Mouse (Mus musculus) layer of hippocampus, adult 6 months (tissue): ENCODE measurements around the gene Bax. TPM values are rescaled to one million over a fixed set of nuclear protein-coding genes. Genes with fewer than 3 reads are reported as not detected.

Experiments used
- long read RNA-seq, 2 experiments: library from polyadenylated mRNA; unstranded; transcript quantifications; one replicate each; pipeline ENCODE4 v2.0.0; 2019 to 2020
- microRNA-seq: library from miRNA; unstranded; fragments of <30 nt; microRNA quantifications from one replicate; pipeline ENCODE4 v1.2.0, GENCODE M21; 2020
- polyA plus RNA-seq: library from polyadenylated mRNA; unstranded; fragments of <200 nt; fragmentation: Nextera tagmentation; gene quantifications from 2 replicates; pipeline ENCODE4 v1.2.3, GENCODE M21; 2021

Gene Bax
- 86.7 and 94.4 TPM in 2 replicates for polyA plus RNA-seq
- long read RNA-seq, experiment 1, transcript Bax-203 (5 exons, 1,100 nt) = minor isoform, 5 of 53 reads
- long read RNA-seq, experiment 1, transcript Bax-201 (6 exons, 867 nt) = major isoform, 40 of 53 reads
- long read RNA-seq, experiment 1, partial matches to known transcripts = 1 of 53 reads
- long read RNA-seq, experiment 1, other reads (novel, unspliced or antisense) = 5 of 53 reads
- long read RNA-seq, experiment 2, transcript Bax-201 (6 exons, 867 nt) = minor isoform, 14 of 38 reads
- long read RNA-seq, experiment 2, transcript Bax-203 (5 exons, 1,100 nt) = major isoform, 18 of 38 reads
- long read RNA-seq, experiment 2, partial matches to known transcripts = 3 of 38 reads
- long read RNA-seq, experiment 2, other reads (novel, unspliced or antisense) = 3 of 38 reads

GRCm38 (mm10) chr7:45466283-45467089 is at the start of gene Bax:
Gene Bax (minus strand): TSS chr7:45466898.

GRCm38 (mm10) chr7:45509912-45510787 is 43.5 kb upstream of the Bax start, which contains the start of gene Nucb1:
Gene Nucb1 (minus strand): TSS chr7:45510406.

GRCm38 (mm10) chr7:45488293-45489204 is 21.9 kb upstream of the Bax start, which contains the start of gene Dhdh:
Gene Dhdh (minus strand): TSS chr7:45488805.

GRCm38 (mm10) chr7:45486761-45487415 is 20.2 kb upstream of the Bax start, which contains the start of gene Gm45808:
Gene Gm45808 (minus strand): TSS chr7:45486811.

GRCm38 (mm10) chr7:45481374-45481927 is 14.8 kb upstream of the Bax start, which contains the start of gene Tulp2:
Gene Tulp2 (plus strand): TSS chr7:45481877.

GRCm38 (mm10) chr7:45459564-45460140 is 7.0 kb downstream of the Bax start, which contains the start of gene Ftl1:
Gene Ftl1 (minus strand): TSS chr7:45459884.

GRCm38 (mm10) chr7:45437521-45438276 is 29.0 kb downstream of the Bax start, which contains the start of gene Ruvbl2:
Gene Ruvbl2 (minus strand): TSS chr7:45438096.

GRCm38 (mm10) chr7:45434203-45435015 is 32.3 kb downstream of the Bax start, which contains the start of gene Gys1:
Gene Gys1 (plus strand): TSS chr7:45434844.

GRCm38 (mm10) chr7:45420615-45420919 is 46.1 kb downstream of the Bax start, which contains the start of gene Lhb:
Gene Lhb (plus strand): TSS chr7:45420820.

GRCm38 (mm10) chr7:45413113-45413863 is 53.4 kb downstream of the Bax start, which contains the start of gene Ntf5:
Gene Ntf5 (plus strand): TSS chr7:45413695.

Small RNAs within 50 kb of the gene (microRNA-seq; reads per million reads assigned to microRNA genes)
- not detected for gene Gm22133

Other genes starting within 250 kb of the Bax start
- gene Cd37, start 227.8 kb downstream of the Bax start, polyA plus RNA-seq = 11.8 and 14.4 TPM in 2 replicates
- 1.1 and 1.2 TPM in 2 replicates for gene Slc6a16, start 225.8 kb downstream of the Bax start, polyA plus RNA-seq
- gene Slc6a21, start 189.4 kb downstream of the Bax start, polyA plus RNA-seq = not detected in 2 replicates
- 10.1 and 12.4 TPM in 2 replicates for gene Trpm4, start 133.1 kb downstream of the Bax start, polyA plus RNA-seq
- gene Hrc, start 131.6 kb downstream of the Bax start, polyA plus RNA-seq = not detected in 2 replicates
- 8.7 and 11.6 TPM in 2 replicates for gene Ppfia3, start 99.9 kb downstream of the Bax start, polyA plus RNA-seq
- 214 and 221 TPM in 2 replicates for gene Lin7b, start 96.3 kb downstream of the Bax start, polyA plus RNA-seq
- gene Snrnp70, start 71.2 kb downstream of the Bax start, polyA plus RNA-seq = 32.6 and 45.3 TPM in 2 replicates
- not detected in 2 replicates for gene Kcna7, start 61.2 kb downstream of the Bax start, polyA plus RNA-seq
- 0.11 and 0.30 TPM in 2 replicates for gene Ntf5, start 53.2 kb downstream of the Bax start, polyA plus RNA-seq
- gene Lhb, start 46.1 kb downstream of the Bax start, polyA plus RNA-seq = 1.1 TPM in 1 of 2 replicates, not detected in the other
- 7.9 and 10.1 TPM in 2 replicates for gene Gys1, start 32.1 kb downstream of the Bax start, polyA plus RNA-seq
- 50.0 and 53.1 TPM in 2 replicates for gene Ruvbl2, start 28.8 kb downstream of the Bax start, polyA plus RNA-seq
- gene Ftl1, start 7.0 kb downstream of the Bax start, polyA plus RNA-seq = 1,695 and 1,748 TPM in 2 replicates
- gene Tulp2, start 15.0 kb upstream of the Bax start, polyA plus RNA-seq = 0.13 and 0.14 TPM in 2 replicates
- gene Gm45808, start 19.9 kb upstream of the Bax start, polyA plus RNA-seq = not detected in 2 replicates
- 2.6 and 3.5 TPM in 2 replicates for gene Dhdh, start 21.9 kb upstream of the Bax start, polyA plus RNA-seq
- 74.5 and 76.8 TPM in 2 replicates for gene Nucb1, start 43.5 kb upstream of the Bax start, polyA plus RNA-seq
- gene Ppp1r15a, start 59.4 kb upstream of the Bax start, polyA plus RNA-seq = 17.6 and 18.2 TPM in 2 replicates
- 0.67 and 1.7 TPM in 2 replicates for gene Plekha4, start 59.4 kb upstream of the Bax start, polyA plus RNA-seq
- 0.43 TPM in 1 of 2 replicates, not detected in the other for gene Hsd17b14, start 88.0 kb upstream of the Bax start, polyA plus RNA-seq
- 7.0 and 8.5 TPM in 2 replicates for gene Bcat2, start 103.3 kb upstream of the Bax start, polyA plus RNA-seq
- not detected in 2 replicates for gene Fgf21, start 148.6 kb upstream of the Bax start, polyA plus RNA-seq
- 0.08 TPM in 1 of 2 replicates, not detected in the other for gene Fut1, start 150.4 kb upstream of the Bax start, polyA plus RNA-seq
- gene Izumo1, start 154.9 kb upstream of the Bax start, polyA plus RNA-seq = 0.09 TPM in 1 of 2 replicates, not detected in the other
- gene Rasip1, start 160.6 kb upstream of the Bax start, polyA plus RNA-seq = 2.3 and 3.1 TPM in 2 replicates
- 1.1 and 1.2 TPM in 2 replicates for gene Mamstr, start 173.1 kb upstream of the Bax start, polyA plus RNA-seq
- gene Fut2, start 199.5 kb upstream of the Bax start, polyA plus RNA-seq = 0.10 and 0.16 TPM in 2 replicates
- gene Ntn5, start 217.1 kb upstream of the Bax start, polyA plus RNA-seq = 5.2 and 6.6 TPM in 2 replicates
- 0.15 and 0.36 TPM in 2 replicates for gene Sec1, start 227.5 kb upstream of the Bax start, polyA plus RNA-seq
- gene Car11, start 232.9 kb upstream of the Bax start, polyA plus RNA-seq = 39.6 and 49.9 TPM in 2 replicates
- gene Dbp, start 238.2 kb upstream of the Bax start, polyA plus RNA-seq = 49.2 and 52.8 TPM in 2 replicates
- 357 and 361 TPM in 2 replicates for gene Rpl18, start 248.6 kb upstream of the Bax start, polyA plus RNA-seq